Mouse (Mus musculus): ENCODE data around the gene Gpc2. TPM values are rescaled to one million over a fixed set of nuclear protein-coding genes. Genes with fewer than 3 reads are reported as not detected.
A peak's percentile ranks its signal among the peaks of the same experiment; 100 is the strongest.

Gpc2 gene
- polyA plus RNA-seq, 1 experiment, result 4.4 TPM

- no peak for TF ChIP-seq POLR2A (IDR thresholded peaks at IDR 0.05; ENCODE audit: low read depth, low read length)
- no peak for TF ChIP-seq CTCF (IDR thresholded peaks at IDR 0.05; ENCODE audit: extremely low read depth, insufficient read depth, insufficient read length, insufficient replicate concordance)
- Histone ChIP-seq H3K27me3 (ENCODE audit: control insufficient read depth, insufficient read depth, low read length) (peaks cover 1% of the 10 kb centered on the region; the same call in 1 of the 2 replicates), H3K27ac (ENCODE audit: insufficient read depth, low read length) (no peak overlapping the region), H3K4me1 (ENCODE audit: control insufficient read depth, insufficient read depth, insufficient read length) (no peaks in the 10 kb centered on the region), H3K4me3 (ENCODE audit: extremely low read depth, insufficient read depth, insufficient read length) (no peak overlapping the region), H3K36me3 (ENCODE audit: control insufficient read depth, insufficient read depth, low read length) (peaks cover under 1% of the 10 kb centered on the region; the same call in 1 of the 2 replicates)
- DNase-seq (ENCODE audit: low read depth in 1 of 2, low spot score in 2 of 2), result no peak
- 64% methylated on average over 3 of the region's 3 CpGs for WGBS
Observed at GRCm38 (mm10) chr5:138271232-138271631, 8.6 kb downstream of the Gpc2 start.

GRCm38 (mm10) chr5:138268980-138269379 lies 10.8 kb downstream of the Gpc2 start:
- 87% methylated on average over 4 of the region's 4 CpGs for WGBS
- H3K36me3 ChIP-seq (ENCODE audit: control insufficient read depth, insufficient read depth, low read length), result peaks cover 1% of the 10 kb centered on the region; the same call in 1 of the 2 replicates
- peaks cover 5% of the 10 kb centered on the region; the same call in 1 of the 2 replicates for H3K4me1 ChIP-seq (ENCODE audit: control insufficient read depth, insufficient read depth, insufficient read length)
- no peak overlapping the region for H3K4me3 ChIP-seq (ENCODE audit: extremely low read depth, insufficient read depth, insufficient read length)
- no peak for TF ChIP-seq POLR2A (IDR thresholded peaks at IDR 0.05; ENCODE audit: low read depth, low read length)
- no peak for TF ChIP-seq CTCF (IDR thresholded peaks at IDR 0.05; ENCODE audit: extremely low read depth, insufficient read depth, insufficient read length, insufficient replicate concordance)
- no peak for DNase-seq (ENCODE audit: low read depth in 1 of 2, low spot score in 2 of 2)
- H3K27me3 ChIP-seq (ENCODE audit: control insufficient read depth, insufficient read depth, low read length), result peaks cover 1% of the 10 kb centered on the region; the same call in 1 of the 2 replicates
- no peak overlapping the region for H3K27ac ChIP-seq (ENCODE audit: insufficient read depth, low read length)

GRCm38 (mm10) chr5:138267114-138267513 lies 12.7 kb downstream of the Gpc2 start:
- TF ChIP-seq POLR2A (IDR thresholded peaks at IDR 0.05; ENCODE audit: low read depth, low read length) (no peak), CTCF (IDR thresholded peaks at IDR 0.05; ENCODE audit: extremely low read depth, insufficient read depth, insufficient read length, insufficient replicate concordance) (no peak)
- Histone ChIP-seq H3K36me3 (ENCODE audit: control insufficient read depth, insufficient read depth, low read length) (peaks cover 1% of the 10 kb centered on the region; the same call in 1 of the 2 replicates), H3K27ac (ENCODE audit: insufficient read depth, low read length) (no peak overlapping the region), H3K4me3 (ENCODE audit: extremely low read depth, insufficient read depth, insufficient read length) (no peak overlapping the region), H3K4me1 (ENCODE audit: control insufficient read depth, insufficient read depth, insufficient read length) (peaks cover 16% of the 10 kb centered on the region; the same call in 1 of the 2 replicates), H3K27me3 (ENCODE audit: control insufficient read depth, insufficient read depth, low read length) (0 out of 2 replicates have a peak, but pooled peaks cover 1% of the 10 kb centered on the region)
- DNase-seq (ENCODE audit: low read depth in 1 of 2, low spot score in 2 of 2), result no peak
- 94% methylated on average over 3 of the region's 3 CpGs for WGBS

GRCm38 (mm10) chr5:138265712-138266111 lies 14.1 kb downstream of the Gpc2 start:
- DNase-seq (ENCODE audit: low read depth in 1 of 2, low spot score in 2 of 2), result no peak
- no peak for TF ChIP-seq POLR2A (IDR thresholded peaks at IDR 0.05; ENCODE audit: low read depth, low read length)
- no peak for TF ChIP-seq CTCF (IDR thresholded peaks at IDR 0.05; ENCODE audit: extremely low read depth, insufficient read depth, insufficient read length, insufficient replicate concordance)
- no peak overlapping the region for H3K4me3 ChIP-seq (ENCODE audit: extremely low read depth, insufficient read depth, insufficient read length)
- H3K4me1 ChIP-seq (ENCODE audit: control insufficient read depth, insufficient read depth, insufficient read length), result peaks cover 17% of the 10 kb centered on the region; the same call in 1 of the 2 replicates
- no peak overlapping the region for H3K27ac ChIP-seq (ENCODE audit: insufficient read depth, low read length)
- H3K27me3 ChIP-seq (ENCODE audit: control insufficient read depth, insufficient read depth, low read length), result no peaks in the 10 kb centered on the region
- peaks cover 8% of the 10 kb centered on the region for H3K36me3 ChIP-seq (ENCODE audit: control insufficient read depth, insufficient read depth, low read length)
- WGBS, result 95% methylated on average over 4 of the region's 4 CpGs

- Histone ChIP-seq H3K27ac (ENCODE audit: insufficient read depth, low read length) (peak overlapping the region; percentile 27; the same call in 1 of the 2 replicates), H3K27me3 (ENCODE audit: control insufficient read depth, insufficient read depth, low read length) (no peaks in the 10 kb centered on the region), H3K4me3 (ENCODE audit: extremely low read depth, insufficient read depth, insufficient read length) (peak overlapping the region; percentile 88), H3K4me1 (ENCODE audit: control insufficient read depth, insufficient read depth, insufficient read length) (peaks cover 17% of the 10 kb centered on the region; the same call in 1 of the 2 replicates), H3K36me3 (ENCODE audit: control insufficient read depth, insufficient read depth, low read length) (peaks cover 21% of the 10 kb centered on the region)
- 5% methylated on average over 6 of the region's 6 CpGs for WGBS
- DNase-seq (ENCODE audit: low read depth in 1 of 2, low spot score in 2 of 2), result no peak
- no peak for TF ChIP-seq CTCF (IDR thresholded peaks at IDR 0.05; ENCODE audit: extremely low read depth, insufficient read depth, insufficient read length, insufficient replicate concordance)
- TF ChIP-seq POLR2A (IDR thresholded peaks at IDR 0.05; ENCODE audit: low read depth, low read length), result no peak
Observed at GRCm38 (mm10) chr5:138264207-138264578, 15.6 kb downstream of the Gpc2 start.

- under 1% methylated on average over 67 of the region's 71 CpGs for WGBS
- TF ChIP-seq POLR2A (IDR thresholded peaks at IDR 0.05; ENCODE audit: low read depth, low read length) (peak; percentile 56), CTCF (IDR thresholded peaks at IDR 0.05; ENCODE audit: extremely low read depth, insufficient read depth, insufficient read length, insufficient replicate concordance) (no peak)
- Histone ChIP-seq H3K4me3 (ENCODE audit: extremely low read depth, insufficient read depth, insufficient read length) (peak within 1 kb of the TSS; percentile 88), H3K27me3 (ENCODE audit: control insufficient read depth, insufficient read depth, low read length) (no peaks in the 10 kb centered on the region), H3K27ac (ENCODE audit: insufficient read depth, low read length) (peak within 1 kb of the TSS; percentile 86), H3K36me3 (ENCODE audit: control insufficient read depth, insufficient read depth, low read length) (peaks cover 26% of the 10 kb centered on the region), H3K4me1 (ENCODE audit: control insufficient read depth, insufficient read depth, insufficient read length) (peaks cover 17% of the 10 kb centered on the region; the same call in 1 of the 2 replicates)
- peak; percentile 81 to 92 for DNase-seq (ENCODE audit: low read depth in 1 of 2, low spot score in 2 of 2)
Observed at GRCm38 (mm10) chr5:138263260-138264206, 16.3 kb downstream of the Gpc2 start, which contains the start of gene BC037034. Gene BC037034, minus strand, starts transcription at chr5:138264033.
